Mouse (Mus musculus) stomach, postnatal 0 days (tissue): ENCODE measurements at regions not wholly inside any gene's neighbourhood (a gene's known extent, or its start where the extent isn't known, plus 50 kb on each side); places are given as distances from the start of the nearest gene placed in this dataset.
A peak's percentile ranks its signal among the peaks of the same experiment; 100 is the strongest.
"Not testable (repeated sequence)": the region's sequence is repeated elsewhere in the genome, so short reads cannot be mapped to it uniquely, and the experiment has no call there.

ENCODE experiments used
- ATAC-seq: fragments of 200-750 bp; cut with Nextera tagmentation; 2 replicates; pipeline ENCODE4 v1.8.0; 2017; ENCODE audit not compliant: low FRiP score, low TSS enrichment
- DNase-seq: peaks from one replicate; pipeline ENCODE4 v3.0.0-alpha.2; 2016; ENCODE audit warnings: low spot score
- H3K27ac ChIP-seq: fragments of 300-500 bp; sonication (generic); replicated peaks from 2 replicates; pipeline ENCODE4 v1.5.1; 2014; ENCODE audit warnings: mild to moderate bottlenecking, control low read depth
- H3K27me3 ChIP-seq: fragments of 300-500 bp; sonication (generic); 2 replicates; pipeline ENCODE4 v1.6.1; 2014; ENCODE audit warnings: low read length; ENCODE audit not compliant: control insufficient read depth, insufficient read depth
- H3K36me3 ChIP-seq: fragments of 300-500 bp; sonication (generic); 2 replicates; pipeline ENCODE4 v1.6.1; 2014; ENCODE audit warnings: low read length, mixed read lengths; ENCODE audit not compliant: control insufficient read depth, insufficient read depth
- H3K4me1 ChIP-seq: fragments of 300-500 bp; sonication (generic); replicated peaks from 2 replicates; pipeline ENCODE4 v1.6.1; 2014; ENCODE audit warnings: antibody characterized with exemption; ENCODE audit not compliant: control insufficient read depth, insufficient read depth
- H3K4me2 ChIP-seq: fragments of 300-500 bp; sonication (generic); replicated peaks from 2 replicates; pipeline ENCODE4 v1.6.1; 2014; ENCODE audit warnings: low read depth, mild to moderate bottlenecking, control low read depth, moderate library complexity
- H3K4me3 ChIP-seq: fragments of 300-500 bp; sonication (generic); 2 replicates; pipeline ENCODE4 v1.5.1; 2014; ENCODE audit warnings: low read depth, low read length, control low read depth
- H3K9ac ChIP-seq: fragments of 300-500 bp; sonication (generic); 2 replicates; pipeline ENCODE4 v1.6.1; 2014; ENCODE audit warnings: mild to moderate bottlenecking, low read length, control low read depth, mixed read lengths
- H3K9me3 ChIP-seq: fragments of 300-500 bp; sonication (generic); 2 replicates; pipeline ENCODE4 v1.6.1; 2016; ENCODE audit warnings: low read length; ENCODE audit not compliant: control insufficient read depth
- CTCF ChIP-seq: IDR thresholded peaks from 2 replicates; pipeline ENCODE4 v1.5.1; 2016; ENCODE audit warnings: antibody characterized with exemption, low read depth, mild to moderate bottlenecking, moderate library complexity
- EP300 ChIP-seq: optimal IDR thresholded peaks from 2 replicates; pipeline ENCODE3; 2016; ENCODE audit warnings: antibody characterized with exemption
- WGBS: fragments of 180-500 bp; shearing (Covaris S2); extraction: QIAGEN DNeasy Blood & Tissue Kit; methylation state at CpG from one replicate; pipeline ENCODE4 v1.1.7; 2014; 5-methylcytosine and 5-hydroxymethylcytosine counted together

DNA sequence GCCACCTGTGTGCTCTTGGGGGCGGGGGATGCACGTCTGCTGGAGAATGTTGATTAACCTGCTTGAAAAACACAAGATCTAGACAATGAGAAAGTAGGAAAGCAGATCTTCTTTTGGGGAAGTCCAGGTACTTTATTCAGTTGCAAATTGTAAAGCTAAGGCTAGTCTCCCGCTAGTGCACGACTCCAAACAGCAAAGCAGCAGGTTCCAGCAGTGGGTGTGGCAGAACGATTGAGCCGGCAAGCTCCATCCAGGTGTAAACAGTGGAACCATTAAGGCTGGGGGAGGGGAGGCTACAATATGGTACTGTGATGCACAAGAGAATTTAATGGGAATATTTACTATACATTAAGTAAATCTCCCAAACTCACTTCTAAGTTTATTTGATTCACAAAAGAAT is 448.6 kb upstream of the Cobl start:
- ATAC-seq, H3K4me1 ChIP-seq, H3K9me3 ChIP-seq, H3K4me3 ChIP-seq, H3K4me2 ChIP-seq, H3K9ac ChIP-seq, H3K27ac ChIP-seq, H3K27me3 ChIP-seq, DNase-seq, H3K36me3 ChIP-seq: not testable (repeated sequence)
- 20% methylated on average over 6 of the region's 6 CpGs for WGBS

DNA sequence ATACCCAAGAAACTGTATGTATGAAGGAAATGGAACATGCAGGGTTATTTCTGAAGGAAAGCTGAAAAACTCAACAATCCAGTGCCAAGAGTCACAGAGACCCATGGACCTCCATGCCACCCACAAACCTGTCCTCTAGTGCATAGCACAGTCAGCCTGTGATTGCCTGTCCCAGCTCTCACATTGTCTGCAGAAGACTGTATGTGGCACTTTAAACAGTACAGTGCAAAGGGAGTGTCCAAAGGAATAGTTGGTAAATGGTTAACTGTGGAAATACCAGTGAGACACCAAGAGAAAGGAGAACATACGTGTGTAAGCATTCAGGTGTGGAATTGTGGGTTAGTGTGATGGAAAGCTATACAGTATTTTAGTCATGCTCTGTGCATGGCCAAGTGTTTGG is 409.0 kb upstream of the Cobl start:
- Histone ChIP-seq H3K9me3 (no peaks in the 10 kb centered on the region), H3K27me3 (no peaks in the 10 kb centered on the region), H3K4me2 (no peak overlapping the region), H3K4me1 (no peaks in the 10 kb centered on the region), H3K36me3 (no peaks in the 10 kb centered on the region), H3K4me3 (no peak overlapping the region), H3K27ac (no peak overlapping the region), H3K9ac (no peak overlapping the region)
- no peak for DNase-seq
- WGBS: 36% methylated on average over 1 of the region's 1 CpGs
- TF ChIP-seq EP300 (no peak), CTCF (no peak)
- no peak for ATAC-seq

DNA sequence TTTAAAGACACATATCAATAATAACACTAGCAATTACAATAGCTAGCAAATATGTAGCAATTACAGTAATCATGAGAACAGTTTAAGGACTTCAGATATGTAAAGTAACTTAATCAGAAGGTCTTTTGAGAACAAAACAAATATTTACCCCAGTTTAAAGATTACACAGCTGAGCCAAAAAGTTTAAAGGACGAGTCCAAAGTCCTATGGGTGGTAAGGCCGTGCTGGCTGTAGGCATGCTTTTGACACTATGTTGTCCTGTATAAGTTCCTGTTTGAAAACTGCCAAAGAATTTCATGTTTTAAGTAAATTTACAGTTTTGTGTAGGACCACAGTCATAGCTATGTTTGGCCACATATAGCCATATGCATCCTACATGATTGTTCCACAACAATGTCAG is 408.0 kb upstream of the Cobl start:
- Histone ChIP-seq H3K27ac (no peak overlapping the region), H3K4me2 (no peak overlapping the region), H3K4me3 (no peak overlapping the region), H3K36me3 (no peaks in the 10 kb centered on the region), H3K9me3 (no peaks in the 10 kb centered on the region), H3K27me3 (no peaks in the 10 kb centered on the region), H3K4me1 (no peaks in the 10 kb centered on the region), H3K9ac (no peak overlapping the region)
- TF ChIP-seq CTCF (no peak), EP300 (no peak)
- DNase-seq: no peak
- ATAC-seq: peak; percentile 74; the same call in 1 of the 2 replicates
- 40% methylated on average over 2 of the region's 2 CpGs for WGBS

DNA sequence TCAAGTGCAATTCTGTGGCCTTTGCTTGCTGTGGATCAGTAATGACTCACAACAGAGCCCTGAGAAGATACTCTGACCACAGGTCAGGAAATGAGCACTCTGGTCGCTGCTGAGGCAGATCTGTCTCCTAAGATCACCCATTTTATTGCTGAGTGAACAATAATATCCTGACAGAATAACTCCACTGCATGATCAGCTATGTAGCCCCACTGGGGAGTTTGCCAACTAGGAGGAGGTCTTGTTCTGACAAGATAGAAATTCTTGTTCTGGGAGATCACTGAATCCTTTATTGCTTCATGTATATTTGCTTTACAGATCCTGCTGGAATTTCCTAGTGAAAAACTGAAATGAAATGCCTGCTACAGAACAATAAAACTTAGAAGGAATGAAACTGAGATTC is 407.6 kb upstream of the Cobl start:
- Histone ChIP-seq H3K4me2 (no peak overlapping the region), H3K4me3 (no peak overlapping the region), H3K36me3 (no peaks in the 10 kb centered on the region), H3K9ac (no peak overlapping the region), H3K27me3 (no peaks in the 10 kb centered on the region), H3K9me3 (no peaks in the 10 kb centered on the region), H3K4me1 (no peaks in the 10 kb centered on the region), H3K27ac (no peak overlapping the region)
- no peak for DNase-seq
- ATAC-seq: no peak
- TF ChIP-seq CTCF (no peak), EP300 (no peak)
- WGBS: 26% methylated on average over 1 of the region's 1 CpGs

DNA sequence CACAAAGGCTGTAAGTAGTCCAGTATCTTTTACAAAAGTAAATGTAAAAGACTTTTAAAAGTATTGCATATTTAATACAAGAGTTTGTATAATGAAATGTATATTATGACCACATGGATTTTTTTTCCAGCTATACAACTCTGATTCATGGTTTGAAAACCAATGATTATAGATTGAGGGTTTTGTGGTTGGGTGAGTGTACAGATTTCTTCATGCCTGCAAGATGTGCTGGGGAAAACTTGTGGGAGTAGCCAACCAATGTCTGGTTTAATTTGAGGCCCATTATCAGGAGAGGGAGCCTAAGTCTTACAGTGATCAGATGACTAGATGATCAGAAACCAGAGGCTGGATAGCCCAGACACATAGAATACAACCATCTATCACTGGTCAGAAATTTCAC is 402.8 kb upstream of the Cobl start:
- ATAC-seq (no peak), DNase-seq (no peak)
- H3K9me3 ChIP-seq: no peaks in the 10 kb centered on the region
- H3K9ac ChIP-seq: no peak overlapping the region
- no peak overlapping the region for H3K4me2 ChIP-seq
- TF ChIP-seq CTCF: no peak
- no peak for TF ChIP-seq EP300
- H3K4me3 ChIP-seq: no peak overlapping the region
- H3K36me3 ChIP-seq: no peaks in the 10 kb centered on the region
- no peak overlapping the region for H3K27ac ChIP-seq
- no peaks in the 10 kb centered on the region for H3K4me1 ChIP-seq
- no peaks in the 10 kb centered on the region for H3K27me3 ChIP-seq

DNA sequence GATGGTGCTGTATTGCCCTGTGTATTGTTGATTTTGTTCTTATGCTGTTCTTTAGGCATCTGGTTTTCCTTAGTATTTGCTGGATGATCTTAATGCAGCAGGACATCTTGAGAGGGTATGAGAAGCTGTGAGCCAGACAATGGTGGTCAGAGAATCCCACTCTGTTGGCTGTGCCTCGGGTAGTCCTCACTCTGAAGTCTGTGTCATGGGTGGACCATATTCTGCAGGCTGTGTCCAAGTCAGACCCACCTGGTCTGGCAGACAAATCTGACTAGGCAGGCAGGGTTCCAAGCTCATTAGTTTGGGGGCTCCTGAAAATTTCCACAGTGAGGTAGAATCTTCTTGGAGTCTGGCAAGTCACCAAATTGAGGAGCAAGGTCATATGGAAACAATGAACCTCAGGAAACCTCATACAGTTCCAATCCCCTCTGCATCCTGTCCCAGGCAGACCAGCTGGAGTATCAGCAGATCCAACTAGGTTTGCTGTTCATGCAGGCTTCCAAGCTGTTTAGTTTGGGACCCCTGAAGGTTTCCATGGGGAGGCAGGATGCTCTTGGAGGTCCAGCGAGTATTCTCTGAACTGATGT is 400.4 kb upstream of the Cobl start:
- Histone ChIP-seq H3K4me2 (no peak overlapping the region), H3K4me3 (no peak overlapping the region), H3K9me3 (no peaks in the 10 kb centered on the region), H3K36me3 (no peaks in the 10 kb centered on the region), H3K4me1 (no peaks in the 10 kb centered on the region), H3K9ac (no peak overlapping the region), H3K27ac (no peak overlapping the region), H3K27me3 (no peaks in the 10 kb centered on the region)
- DNase-seq (no peak), ATAC-seq (no peak)
- TF ChIP-seq CTCF (no peak), EP300 (no peak)
- 69% methylated on average over 2 of the region's 2 CpGs for WGBS
